Mouse (Mus musculus): ENCODE measurements around the gene Diaph3. TPM values are rescaled to one million over a fixed set of nuclear protein-coding genes. Genes with fewer than 3 reads are reported as not detected.

Diaph3 gene
- polyA plus RNA-seq, 1 experiment from 2014 or later = 25.9 TPM

DNA sequence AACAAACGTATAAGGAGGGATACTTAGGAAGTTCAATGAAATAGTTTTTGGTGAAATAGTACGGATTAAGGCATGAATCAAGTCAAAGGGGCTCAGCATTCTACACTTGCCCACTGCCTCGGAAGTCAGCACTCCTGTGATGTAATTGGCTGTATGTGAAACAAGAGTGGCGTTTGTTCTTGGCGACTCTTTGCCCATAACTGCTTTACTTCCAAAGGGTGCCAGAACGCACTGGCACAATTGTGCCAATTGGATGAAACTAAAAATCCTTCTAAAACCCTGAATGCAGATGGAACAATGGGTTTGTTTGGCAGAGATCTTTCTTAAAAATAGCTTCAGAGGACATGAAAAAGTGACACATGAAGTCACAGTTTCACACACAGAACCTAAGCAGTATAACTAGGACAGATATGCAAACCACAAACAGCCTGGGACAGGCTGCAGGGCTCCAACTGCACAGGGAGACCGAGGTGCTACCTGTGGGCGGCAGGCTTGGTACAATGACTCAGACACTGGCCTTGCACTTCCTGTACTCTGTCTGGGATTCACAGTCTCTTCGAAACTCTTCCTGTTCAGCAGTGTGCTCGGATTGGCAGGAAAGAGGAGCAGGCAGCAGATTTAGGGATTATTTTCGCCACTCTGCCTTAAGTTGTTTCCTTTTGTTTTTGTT, 279.6 kb downstream of the Diaph3 start:
- ATAC-seq (ENCODE audit: insufficient read depth) (no peak), DNase-seq (no peak)
- WGBS = 80% methylated on average over 11 of the region's 11 CpGs
- no peak overlapping the region for H3K9ac ChIP-seq
- H3K27me3 ChIP-seq (ENCODE audit: insufficient read depth, low read length) = no peaks in the 10 kb centered on the region
- H3K36me3 ChIP-seq (ENCODE audit: insufficient read depth) = 0 out of 2 replicates have a peak, but pooled peaks cover 7% of the 10 kb centered on the region
- TF ChIP-seq CTCF (IDR thresholded peaks at IDR 0.05; ENCODE audit: low read depth) = no peak
- H3K9me3 ChIP-seq (ENCODE audit: low read depth, low read length) = no peaks in the 10 kb centered on the region
- no peaks in the 10 kb centered on the region for H3K4me1 ChIP-seq (ENCODE audit: insufficient read depth)
- H3K4me3 ChIP-seq (ENCODE audit: low read depth, low read length) = no peak overlapping the region
- no peak overlapping the region for H3K27ac ChIP-seq (ENCODE audit: low read depth)
- no peak overlapping the region for H3K4me2 ChIP-seq

DNA sequence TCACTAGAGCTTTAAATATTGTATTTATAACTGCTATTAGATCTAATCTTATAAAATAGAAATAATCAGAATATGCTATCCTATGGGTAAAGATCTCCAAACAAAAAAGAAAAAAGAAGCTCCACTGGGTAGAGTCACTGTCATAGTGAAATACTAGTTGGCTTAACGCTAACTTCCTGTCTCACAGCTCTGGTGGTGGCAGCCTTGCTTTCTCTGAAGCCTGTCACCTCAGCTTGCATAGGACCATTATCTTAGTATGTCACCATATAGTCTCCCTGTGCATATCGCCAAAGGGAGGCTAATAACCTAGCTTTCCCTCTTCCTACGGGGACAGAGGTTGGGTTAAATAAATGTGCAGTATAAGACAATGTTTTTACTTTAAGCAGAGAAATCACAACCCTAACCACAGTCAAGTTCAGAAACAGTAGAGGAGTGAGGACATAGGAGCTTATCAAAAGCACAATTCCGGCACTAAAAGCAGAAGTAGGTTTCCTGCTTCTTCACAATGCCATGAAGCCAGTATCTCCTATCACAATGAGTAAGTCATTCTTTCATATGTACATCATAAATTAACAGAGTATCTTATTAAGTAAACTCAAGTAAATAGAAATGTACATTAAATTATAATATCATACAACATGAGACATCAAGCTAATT, 293.8 kb downstream of the Diaph3 start:
- ATAC-seq (ENCODE audit: insufficient read depth) = no peak
- WGBS = 78% methylated on average over 4 of the region's 4 CpGs

DNA sequence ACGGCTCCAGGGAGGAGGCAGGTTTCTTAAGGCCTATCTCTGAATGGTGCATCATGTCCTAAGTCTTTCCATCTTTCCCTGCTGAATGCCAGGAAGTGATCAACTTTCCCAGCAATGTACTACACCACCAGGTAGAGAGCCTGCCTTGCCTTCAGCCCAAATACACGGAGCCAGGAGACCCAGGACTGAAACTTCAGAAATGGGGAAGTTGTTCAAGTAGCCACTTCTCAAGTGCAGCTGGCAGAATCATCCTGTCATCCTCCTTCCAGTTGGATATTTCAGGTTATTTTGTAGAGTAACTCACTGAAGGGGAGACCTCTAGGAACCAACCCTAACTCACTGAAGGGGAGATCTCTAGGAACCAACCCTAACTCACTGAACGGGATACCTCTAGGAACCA, 297.0 kb downstream of the Diaph3 start:
- H3K27me3 ChIP-seq (ENCODE audit: insufficient read depth, low read length) = no peaks in the 10 kb centered on the region
- TF ChIP-seq CTCF (IDR thresholded peaks at IDR 0.05; ENCODE audit: low read depth) = no peak
- no peak for ATAC-seq (ENCODE audit: insufficient read depth)
- no peaks in the 10 kb centered on the region for H3K9me3 ChIP-seq (ENCODE audit: low read depth, low read length)
- H3K9ac ChIP-seq = no peak overlapping the region
- no peak overlapping the region for H3K4me2 ChIP-seq
- no peak overlapping the region for H3K4me3 ChIP-seq (ENCODE audit: low read depth, low read length)
- no peaks in the 10 kb centered on the region for H3K4me1 ChIP-seq (ENCODE audit: insufficient read depth)
- H3K36me3 ChIP-seq (ENCODE audit: insufficient read depth) = no peaks in the 10 kb centered on the region
- no peak overlapping the region for H3K27ac ChIP-seq (ENCODE audit: low read depth)
- DNase-seq = no peak
- WGBS = 87% methylated on average over 3 of the region's 3 CpGs

More for the DNA sequence above, 293.8 kb downstream of the Diaph3 start:
- no peak overlapping the region for H3K4me3 ChIP-seq (ENCODE audit: low read depth, low read length)
- DNase-seq = no peak
- TF ChIP-seq CTCF (IDR thresholded peaks at IDR 0.05; ENCODE audit: low read depth) = no peak
- no peak overlapping the region for H3K4me2 ChIP-seq
- H3K36me3 ChIP-seq (ENCODE audit: insufficient read depth) = no peaks in the 10 kb centered on the region
- H3K9ac ChIP-seq = no peak overlapping the region
- no peaks in the 10 kb centered on the region for H3K9me3 ChIP-seq (ENCODE audit: low read depth, low read length)
- H3K27me3 ChIP-seq (ENCODE audit: insufficient read depth, low read length) = no peaks in the 10 kb centered on the region
- H3K4me1 ChIP-seq (ENCODE audit: insufficient read depth) = no peaks in the 10 kb centered on the region
- no peak overlapping the region for H3K27ac ChIP-seq (ENCODE audit: low read depth)

DNA sequence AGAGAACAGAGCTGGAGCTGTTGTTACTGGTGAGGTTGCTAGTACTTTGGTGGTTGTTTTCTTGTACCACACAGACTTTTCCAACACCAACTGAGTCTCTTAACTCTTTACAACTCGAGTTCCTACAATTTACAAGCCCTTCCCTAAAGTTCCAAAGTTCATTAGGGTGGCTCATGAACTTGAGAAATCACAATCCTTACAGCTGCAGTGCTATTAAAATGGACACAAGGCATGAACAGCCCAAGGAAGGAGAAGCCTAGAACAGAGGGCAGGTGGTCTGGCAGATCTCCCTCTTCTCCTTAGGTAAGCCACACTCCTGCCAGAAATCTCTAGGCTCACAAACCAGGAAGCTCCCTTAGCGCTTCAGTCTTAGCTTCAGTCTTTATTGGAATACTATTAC, 303.4 kb downstream of the Diaph3 start:
- no peaks in the 10 kb centered on the region for H3K36me3 ChIP-seq (ENCODE audit: insufficient read depth)
- WGBS = 65% methylated on average over 2 of the region's 2 CpGs
- no peak overlapping the region for H3K4me2 ChIP-seq
- H3K9me3 ChIP-seq (ENCODE audit: low read depth, low read length) = no peaks in the 10 kb centered on the region
- no peak for TF ChIP-seq CTCF (IDR thresholded peaks at IDR 0.05; ENCODE audit: low read depth)
- H3K27me3 ChIP-seq (ENCODE audit: insufficient read depth, low read length) = no peaks in the 10 kb centered on the region
- ATAC-seq (ENCODE audit: insufficient read depth) (no peak), DNase-seq (no peak)
- no peak overlapping the region for H3K27ac ChIP-seq (ENCODE audit: low read depth)
- H3K4me3 ChIP-seq (ENCODE audit: low read depth, low read length) = no peak overlapping the region
- no peaks in the 10 kb centered on the region for H3K4me1 ChIP-seq (ENCODE audit: insufficient read depth)
- no peak overlapping the region for H3K9ac ChIP-seq

DNA sequence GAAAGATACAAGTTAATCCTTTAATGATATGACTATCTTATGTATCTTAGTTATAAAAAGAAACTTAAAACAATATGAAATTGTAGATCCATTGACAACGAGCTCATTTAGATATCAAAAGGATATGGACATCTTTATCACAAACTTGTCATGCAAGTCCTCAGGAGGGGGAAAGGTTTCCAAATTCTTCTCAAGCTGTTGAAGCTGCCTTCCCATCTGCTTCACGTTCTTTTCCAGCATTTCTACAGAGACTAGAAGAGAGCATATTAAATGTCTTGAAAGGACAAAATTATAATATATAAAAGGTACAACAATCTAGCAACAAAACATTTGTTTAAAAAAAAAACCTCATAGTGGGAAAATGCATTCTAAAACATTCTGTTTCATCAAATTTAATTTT, 306.2 kb downstream of the Diaph3 start:
- H3K27me3 ChIP-seq (ENCODE audit: insufficient read depth, low read length) = no peaks in the 10 kb centered on the region
- 88% methylated on average over 2 of the region's 2 CpGs for WGBS
- no peak for ATAC-seq (ENCODE audit: insufficient read depth)

DNA sequence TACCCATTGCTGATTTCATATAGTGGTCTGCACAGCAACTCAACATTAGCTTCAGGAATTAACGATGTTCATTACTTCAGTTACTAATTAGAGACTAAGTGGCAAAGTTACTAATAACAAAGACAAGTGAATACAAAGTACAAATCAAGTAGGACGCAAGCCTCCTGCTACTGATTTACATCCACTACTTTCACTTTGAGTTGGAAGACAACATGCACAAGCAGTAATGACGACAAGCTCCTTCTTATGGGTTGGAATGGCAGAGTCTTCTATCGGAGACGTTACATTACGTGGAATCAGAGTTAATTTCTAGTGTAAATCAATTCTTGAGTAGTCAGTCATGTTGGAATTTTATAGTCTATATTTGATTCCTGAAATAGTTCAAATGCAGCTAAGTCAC, 306.8 kb downstream of the Diaph3 start:
- ATAC-seq (ENCODE audit: insufficient read depth) = no peak

More for the DNA sequence above, 306.2 kb downstream of the Diaph3 start:
- no peaks in the 10 kb centered on the region for H3K4me1 ChIP-seq (ENCODE audit: insufficient read depth)
- no peak for TF ChIP-seq CTCF (IDR thresholded peaks at IDR 0.05; ENCODE audit: low read depth)
- no peaks in the 10 kb centered on the region for H3K9me3 ChIP-seq (ENCODE audit: low read depth, low read length)
- H3K9ac ChIP-seq = no peak overlapping the region
- no peak for DNase-seq
- H3K36me3 ChIP-seq (ENCODE audit: insufficient read depth) = no peaks in the 10 kb centered on the region
- H3K4me3 ChIP-seq (ENCODE audit: low read depth, low read length) = no peak overlapping the region
- no peak overlapping the region for H3K27ac ChIP-seq (ENCODE audit: low read depth)
- no peak overlapping the region for H3K4me2 ChIP-seq

DNA sequence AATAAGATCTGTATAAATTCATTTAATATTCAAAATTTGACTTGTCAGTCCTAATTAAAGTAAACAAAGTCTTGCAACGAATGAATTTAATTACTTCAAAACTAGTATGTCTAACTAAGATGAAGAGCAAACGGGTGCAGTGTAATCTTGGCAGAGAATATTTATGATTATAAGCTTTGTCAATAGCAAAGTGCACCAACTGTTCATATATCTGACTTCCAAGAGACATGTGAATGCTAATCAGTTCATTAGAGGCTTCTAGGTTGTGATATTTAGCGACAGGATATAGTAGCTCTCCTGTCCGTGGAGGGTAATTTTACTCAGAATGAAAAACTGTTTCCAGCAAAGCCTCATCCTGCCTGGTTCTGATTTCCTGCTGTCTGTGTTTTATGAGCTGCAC, 308.0 kb downstream of the Diaph3 start:
- ATAC-seq (ENCODE audit: insufficient read depth) = no peak
- no peaks in the 10 kb centered on the region for H3K27me3 ChIP-seq (ENCODE audit: insufficient read depth, low read length)
- TF ChIP-seq CTCF (IDR thresholded peaks at IDR 0.05; ENCODE audit: low read depth) = no peak

More for the DNA sequence above, 306.8 kb downstream of the Diaph3 start:
- H3K36me3 ChIP-seq (ENCODE audit: insufficient read depth) = no peaks in the 10 kb centered on the region
- H3K9me3 ChIP-seq (ENCODE audit: low read depth, low read length) = no peaks in the 10 kb centered on the region
- no peak overlapping the region for H3K27ac ChIP-seq (ENCODE audit: low read depth)
- WGBS = 93% methylated on average over 6 of the region's 6 CpGs
- TF ChIP-seq CTCF (IDR thresholded peaks at IDR 0.05; ENCODE audit: low read depth) = no peak
- no peak overlapping the region for H3K4me3 ChIP-seq (ENCODE audit: low read depth, low read length)
- no peak for DNase-seq
- no peaks in the 10 kb centered on the region for H3K27me3 ChIP-seq (ENCODE audit: insufficient read depth, low read length)
- no peak overlapping the region for H3K4me2 ChIP-seq
- H3K9ac ChIP-seq = no peak overlapping the region
- H3K4me1 ChIP-seq (ENCODE audit: insufficient read depth) = no peaks in the 10 kb centered on the region

More for the DNA sequence above, 308.0 kb downstream of the Diaph3 start:
- Histone ChIP-seq H3K36me3 (ENCODE audit: insufficient read depth) (no peaks in the 10 kb centered on the region), H3K4me1 (ENCODE audit: insufficient read depth) (no peaks in the 10 kb centered on the region), H3K4me2 (no peak overlapping the region), H3K27ac (ENCODE audit: low read depth) (no peak overlapping the region), H3K9me3 (ENCODE audit: low read depth, low read length) (no peaks in the 10 kb centered on the region), H3K9ac (no peak overlapping the region), H3K4me3 (ENCODE audit: low read depth, low read length) (no peak overlapping the region)
- DNase-seq = no peak
- 77% methylated on average over 4 of the region's 4 CpGs for WGBS

All from lung, embryonic 14.5 days (tissue).